Mouse (Mus musculus) telencephalon, adult 2 months (tissue): ENCODE measurements around the gene Usp40.
"Not testable (repeated sequence)": the region's sequence is repeated elsewhere in the genome, so short reads cannot be mapped to it uniquely, and the experiment has no call there.

ENCODE experiments used
- DNase-seq: peaks from one replicate; pipeline ENCODE4 v3.0.0-alpha.2; 2011; ENCODE audit warnings: low read depth, low spot score

The Usp40 gene

GRCm38 (mm10) chr1:88008211-88008697, at the start of gene Usp40:
Gene Usp40, minus strand, starts transcription at chr1:88008551.
- DNase-seq = peak; percentile 82

GRCm38 (mm10) chr1:88055088-88055487, 46.7 kb upstream of the Usp40 start, which contains the start of gene Ugt1a10:
Gene Ugt1a10, plus strand, starts transcription at chr1:88055388.
- no peak for DNase-seq

GRCm38 (mm10) chr1:88047408-88047807, 39.1 kb upstream of the Usp40 start:
- DNase-seq = not testable (repeated sequence)

- not testable (repeated sequence) for DNase-seq
These were observed 36.6 kb upstream of the Usp40 start for GRCm38 (mm10) chr1:88044832-88045437.

- not testable (repeated sequence) for DNase-seq
These were observed 34.7 kb upstream of the Usp40 start for GRCm38 (mm10) chr1:88043044-88043443.

- not testable (repeated sequence) for DNase-seq
These were observed 16.9 kb upstream of the Usp40 start for GRCm38 (mm10) chr1:88025244-88025643.

- no peak for DNase-seq
These were observed 7.0 kb upstream of the Usp40 start for GRCm38 (mm10) chr1:88015371-88015770.

- no peak for DNase-seq
These were observed 6.3 kb upstream of the Usp40 start for GRCm38 (mm10) chr1:88014671-88015070.

- DNase-seq = no peak
These were observed 5.8 kb upstream of the Usp40 start for GRCm38 (mm10) chr1:88014194-88014593.

GRCm38 (mm10) chr1:88013726-88014125, 5.4 kb upstream of the Usp40 start:
- DNase-seq = no peak

- DNase-seq = no peak
These were observed 1.2 kb upstream of the Usp40 start for GRCm38 (mm10) chr1:88009521-88009920.

GRCm38 (mm10) chr1:88008735-88009134, 384 bp upstream of the Usp40 start:
- no peak for DNase-seq

- DNase-seq = peak; percentile 17
These were observed 600 bp downstream of the Usp40 start for GRCm38 (mm10) chr1:88007692-88008210.

- DNase-seq = no peak
These were observed 15.6 kb downstream of the Usp40 start for GRCm38 (mm10) chr1:87992716-87993115.

GRCm38 (mm10) chr1:87982291-87982690, 26.1 kb downstream of the Usp40 start:
- DNase-seq = peak; percentile 10

- DNase-seq = no peak
These were observed 38.0 kb downstream of the Usp40 start for GRCm38 (mm10) chr1:87970381-87970780.

- no peak for DNase-seq
These were observed 46.7 kb downstream of the Usp40 start for GRCm38 (mm10) chr1:87961459-87962167.

GRCm38 (mm10) chr1:87960752-87961151, 47.6 kb downstream of the Usp40 start:
- DNase-seq = no peak

GRCm38 (mm10) chr1:87959998-87960431, 48.3 kb downstream of the Usp40 start:
- DNase-seq = no peak

GRCm38 (mm10) chr1:87959532-87959931, 48.8 kb downstream of the Usp40 start:
- DNase-seq = no peak

- no peak for DNase-seq
These were observed 49.4 kb downstream of the Usp40 start for GRCm38 (mm10) chr1:87958931-87959330.

- no peak for DNase-seq
These were observed 55.3 kb downstream of the Usp40 start for GRCm38 (mm10) chr1:87953073-87953472.

GRCm38 (mm10) chr1:87951641-87952040, 56.7 kb downstream of the Usp40 start:
- DNase-seq = no peak
